8 mouse cellular contexts compared by ENCODE assay signal in the genomic region with DNA sequence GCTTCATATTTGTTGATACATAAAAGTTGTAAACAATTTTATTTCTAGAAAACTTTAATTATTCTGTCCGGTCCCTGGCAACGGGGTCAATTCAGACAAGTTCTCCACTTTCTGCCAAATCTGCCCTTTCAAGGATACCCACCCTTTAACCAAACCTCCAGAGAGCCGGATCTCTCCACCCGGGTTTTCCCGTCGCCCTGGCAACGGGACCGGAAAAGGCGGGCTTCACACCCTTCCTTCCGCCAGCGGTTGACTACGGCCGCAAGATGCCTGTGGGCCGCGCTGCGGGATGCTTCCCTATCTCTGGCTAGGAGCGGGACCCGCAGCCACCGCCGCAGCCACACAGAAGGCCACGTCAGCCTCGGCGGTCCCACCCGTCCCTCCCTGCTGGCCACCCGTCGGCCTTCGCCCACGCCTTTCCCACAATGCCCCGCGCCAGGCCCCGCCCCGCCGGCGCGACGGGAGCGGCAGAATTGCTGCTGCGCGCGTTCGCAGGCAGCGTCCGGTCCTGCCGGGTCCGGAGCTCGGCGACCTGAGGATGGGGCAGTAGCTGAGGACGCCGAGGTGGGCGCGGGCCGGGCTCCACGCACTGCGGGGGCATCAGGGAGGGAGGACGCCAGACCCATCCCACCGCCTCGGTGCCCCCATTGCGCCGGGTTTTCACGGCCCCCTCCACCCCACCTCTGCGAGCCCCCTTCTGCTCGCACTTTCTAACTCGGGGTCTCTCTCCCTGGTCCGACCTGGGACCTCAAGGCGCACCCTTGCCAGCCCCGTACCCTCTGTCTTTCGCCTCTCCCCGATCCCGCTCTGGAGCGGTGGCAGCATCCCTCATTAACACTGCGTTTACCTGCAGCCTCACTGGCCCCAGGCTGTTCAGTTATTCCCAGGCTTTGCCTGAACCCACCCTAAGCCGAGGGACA. TPM values are rescaled to one million over a fixed set of nuclear protein-coding genes. Genes with fewer than 3 reads are reported as not detected.
DNase-seq lines count a peak whose midpoint lies in the region; ATAC-seq lines count a peak whose summit lies in the region.

A gene (plus strand): TSS at position 225 of the 920 bp plus-strand sequence.

- peak; percentile 96 for ATAC-seq in hindbrain, embryonic 12.5 days (ENCODE audit: low FRiP score)

- WGBS in hindbrain, embryonic 12.5 days: under 1% methylated on average over 66 of the region's 72 CpGs

- peaks cover 14% of the 10 kb centered on the region; the same call in 1 of the 2 replicates for H3K4me1 ChIP-seq in hindbrain, embryonic 12.5 days

- DNase-seq in NIH3T3 (ENCODE audit: low read depth): peak; percentile 93
- DNase-seq in cerebellum, postnatal 10 days: peak; percentile 95 to 96
- peak; percentile 82 to 90 for DNase-seq in frontal cortex, postnatal 10 days (ENCODE audit: low spot score in 2 of 2)
- peak; percentile 91 to 94 for DNase-seq in layer of hippocampus, postnatal 14 days (ENCODE audit: low spot score in 2 of 2)
- DNase-seq in lung, postnatal 14 days: peak; percentile 92
- DNase-seq in retina, adult 2 months (ENCODE audit: low read depth, low spot score): peak; percentile 69
- peak; percentile 89 to 90 for DNase-seq in thymus, postnatal 36 days

- H3K9me3 ChIP-seq in hindbrain, embryonic 12.5 days (replicated peaks): no peaks in the 10 kb centered on the region

- H3K4me3 ChIP-seq in hindbrain, embryonic 12.5 days: peak within 1 kb of the TSS; percentile 78

- H3K27me3 ChIP-seq in hindbrain, embryonic 12.5 days: no peaks in the 10 kb centered on the region

- peak within 1 kb of the TSS; percentile 97 for H3K27ac ChIP-seq in hindbrain, embryonic 12.5 days

- H3K9ac ChIP-seq in hindbrain, embryonic 12.5 days: peak within 1 kb of the TSS; percentile 88

- 0 out of 2 replicates have a peak, but pooled peaks cover 8% of the 10 kb centered on the region for H3K36me3 ChIP-seq in hindbrain, embryonic 12.5 days

- H3K4me2 ChIP-seq in hindbrain, embryonic 12.5 days (replicated peaks): peak within 1 kb of the TSS; percentile 70

RNA-seq across cellular contexts. Expression of the gene that starts here (rescaled TPM):
- polyA plus RNA-seq in hindbrain, embryonic 12.5 days (2016; fragmentation: Nextera tagmentation; extraction: Ambion mirVana): 86.6 and 97.0 TPM in 2 replicates
- total RNA-seq in layer of hippocampus, postnatal 14 days (2021): 10 to 100 TPM; 55.0 to 61.2 TPM

Comparison
In these comparisons a context has a peak if more than half of its experiments do, and no peak if none do; other contexts are left out.
1. Peak in every context shown above with its lines: DNase-seq, ATAC-seq, H3K4me3 ChIP-seq and H3K27ac ChIP-seq.